Mouse (Mus musculus) MEL-GATA-1-ER (cell line): ENCODE measurements around the gene Olfr68.
"Not testable (repeated sequence)": the region's sequence is repeated elsewhere in the genome, so short reads cannot be mapped to it uniquely, and the experiment has no call there.

Source experiments
- DNase-seq: peaks from one replicate; pipeline ENCODE4 v3.0.0-alpha.2; 2012; ENCODE audit warnings: low read depth; ENCODE audit errors: extremely low read depth

The Olfr68 gene

GRCm38 (mm10) chr7:103767687-103768086 lies 11.8 kb downstream of the Olfr68 start:
- DNase-seq = not testable (repeated sequence)

- not testable (repeated sequence) for DNase-seq
Observed at GRCm38 (mm10) chr7:103762212-103762611, 17.3 kb downstream of the Olfr68 start.

- no peak for DNase-seq
Observed at GRCm38 (mm10) chr7:103757233-103757632, 22.3 kb downstream of the Olfr68 start, which contains the start of gene Olfr630. Gene Olfr630 (minus strand): TSS chr7:103757333.

GRCm38 (mm10) chr7:103744843-103745242 lies 34.7 kb downstream of the Olfr68 start, which contains the start of gene Olfr629:
Gene Olfr629 (minus strand): TSS chr7:103744943.
- DNase-seq = no peak

- no peak for DNase-seq
Observed at GRCm38 (mm10) chr7:103730074-103730473, 49.4 kb downstream of the Olfr68 start, which contains the start of gene Olfr628. Gene Olfr628 (plus strand): TSS chr7:103730374.
